Mouse (Mus musculus) urinary bladder, postnatal 36 days (tissue): ENCODE results near the gene Pla2g4c.
"Not testable (repeated sequence)": the region's sequence is repeated elsewhere in the genome, so short reads cannot be mapped to it uniquely, and the experiment has no call there.

Source experiments
- DNase-seq, 2 experiments: peaks; one replicate each; pipeline ENCODE4 v3.0.0; 2022; ENCODE audit warnings: low spot score in 2 of 2, mixed read lengths in 1 of 2

Pla2g4c gene

DNA sequence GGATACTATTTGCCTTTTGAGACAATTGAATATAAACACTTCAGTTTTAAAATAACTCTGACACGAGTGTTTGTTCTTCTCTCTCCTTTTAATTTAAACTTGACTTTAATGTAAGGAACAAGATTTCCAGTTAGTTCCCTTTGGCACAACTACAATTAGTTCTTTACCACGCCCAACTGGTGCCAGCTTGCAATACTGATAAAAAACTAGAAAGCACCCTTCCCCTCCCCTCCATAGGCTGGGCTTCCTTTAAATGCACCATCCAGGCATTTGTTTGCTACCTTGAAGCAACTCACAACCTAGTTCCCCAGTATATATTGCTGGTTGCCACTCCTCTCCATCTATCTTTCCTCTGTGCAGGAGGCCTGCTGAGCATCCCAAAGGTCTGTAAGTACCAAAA lies at the start of gene Pla2g4c:
Pla2g4c (plus strand) TSS at position 340 of the 400 bp plus-strand sequence.
- no peak for DNase-seq

DNA sequence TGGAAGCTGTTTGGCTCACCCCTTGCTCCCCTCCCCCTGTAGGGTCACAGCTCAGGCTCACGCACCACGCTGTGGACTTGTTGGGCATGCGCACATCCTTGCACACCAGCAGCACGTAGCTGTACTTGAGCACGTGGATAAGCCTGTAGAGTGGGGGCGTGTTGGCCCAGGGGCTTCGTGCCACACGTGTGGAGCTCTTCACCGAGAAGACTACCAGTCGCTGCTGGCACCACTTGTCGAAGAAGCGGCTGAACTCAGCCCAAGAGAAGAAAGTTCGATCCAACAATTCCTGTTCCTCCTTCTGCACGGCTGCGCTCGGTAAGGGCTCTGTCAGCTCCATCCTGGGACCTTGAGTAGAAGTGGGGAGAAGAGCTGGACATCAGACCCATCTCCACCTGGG lies 47.4 kb upstream of the Pla2g4c start, which contains the start of gene Lig1:
Lig1 (plus strand) TSS at position 203 of the 400 bp plus-strand sequence.
- no peak for DNase-seq

DNA sequence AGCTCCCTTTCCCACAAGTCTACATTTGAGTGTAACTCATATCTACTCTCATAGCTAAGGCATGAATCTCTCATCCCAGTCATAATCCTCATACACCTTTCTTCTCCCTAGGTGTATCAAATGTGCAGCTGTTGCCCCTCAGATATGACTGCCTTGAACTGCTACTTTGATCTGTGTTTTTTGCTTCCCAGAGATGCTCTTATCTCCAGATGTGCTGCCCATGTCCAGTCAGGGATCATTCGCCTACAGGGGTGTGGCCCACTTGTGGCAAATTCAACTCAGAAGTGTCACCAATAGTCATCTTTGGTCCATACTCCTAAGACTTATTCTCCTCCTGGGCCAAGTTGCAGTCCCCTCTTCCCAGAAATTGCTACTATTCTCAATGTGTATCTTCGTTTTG lies 46.6 kb upstream of the Pla2g4c start:
- no peak for DNase-seq

DNA sequence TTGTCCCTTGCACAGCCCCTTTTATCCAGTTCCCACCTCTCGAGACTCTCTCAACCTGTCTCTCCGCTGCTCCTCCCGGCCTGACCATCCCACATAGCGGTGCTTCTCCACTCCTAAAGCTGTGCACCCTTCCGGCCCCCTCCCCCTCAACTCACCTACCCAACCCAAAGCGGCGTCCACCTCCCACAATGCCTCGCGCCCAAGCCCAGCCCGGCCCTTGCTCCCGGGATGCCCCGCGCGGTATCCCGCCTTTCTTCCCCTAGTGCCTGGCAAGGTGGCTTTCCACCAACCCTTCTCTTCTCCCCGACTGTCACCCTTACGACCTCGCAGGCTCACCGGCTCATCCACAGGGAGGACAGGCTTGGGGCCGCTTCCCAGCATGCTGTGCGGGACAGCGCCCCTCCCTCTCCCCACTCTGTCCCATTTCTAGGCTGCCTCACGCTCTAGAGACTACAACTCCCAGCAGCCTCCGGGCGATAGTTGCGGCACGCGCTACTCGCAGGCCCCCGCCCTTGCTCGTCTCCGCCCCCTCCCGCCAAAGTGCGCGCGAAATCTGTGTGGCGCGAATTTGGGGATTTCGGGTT lies 46.1 kb upstream of the Pla2g4c start, which contains the start of gene Zswim9:
Zswim9 (minus strand) TSS at position 414 of the 584 bp plus-strand sequence.
- DNase-seq: peak; percentile 90 to 91

DNA sequence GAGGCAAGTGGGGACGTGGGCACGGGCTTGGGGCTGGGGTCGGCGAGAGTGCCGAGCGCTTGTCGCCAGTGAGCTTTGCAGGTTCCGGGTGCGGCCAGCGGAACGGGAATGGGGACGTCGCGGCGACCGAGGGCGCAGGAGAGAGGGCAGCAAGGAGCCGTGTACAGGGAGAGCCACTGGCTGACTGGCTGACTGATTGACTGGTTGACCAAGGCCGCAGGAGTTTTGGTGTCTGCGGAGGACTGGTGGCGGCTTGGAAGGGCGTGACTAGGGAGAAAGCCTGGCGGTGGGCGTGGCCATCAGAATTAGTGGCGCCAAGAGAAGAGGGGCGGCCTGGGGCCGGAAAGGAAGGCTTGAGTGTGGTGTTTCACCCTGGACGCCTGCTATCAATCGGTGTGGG lies 45.5 kb upstream of the Pla2g4c start:
- DNase-seq: not testable (repeated sequence)

DNA sequence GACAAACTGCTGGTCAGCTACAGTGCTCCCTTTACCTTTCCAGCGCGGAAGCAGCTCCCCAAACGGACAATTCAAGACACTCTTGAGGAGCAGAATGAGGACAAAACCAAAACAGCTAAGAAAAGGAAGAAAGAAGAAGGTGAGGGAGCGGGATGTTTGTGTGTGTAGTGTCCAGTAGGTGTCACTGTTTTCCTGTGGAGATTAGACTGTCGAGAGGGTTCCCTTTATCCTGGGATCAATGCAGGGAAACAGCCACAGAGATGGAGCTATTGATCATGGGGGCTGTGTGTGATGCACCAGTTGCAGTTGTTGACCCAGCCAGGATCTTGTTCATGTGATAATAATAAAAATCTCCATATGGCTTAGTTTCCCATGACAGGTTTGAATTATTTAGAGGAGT lies 35.8 kb upstream of the Pla2g4c start:
- no peak for DNase-seq

DNA sequence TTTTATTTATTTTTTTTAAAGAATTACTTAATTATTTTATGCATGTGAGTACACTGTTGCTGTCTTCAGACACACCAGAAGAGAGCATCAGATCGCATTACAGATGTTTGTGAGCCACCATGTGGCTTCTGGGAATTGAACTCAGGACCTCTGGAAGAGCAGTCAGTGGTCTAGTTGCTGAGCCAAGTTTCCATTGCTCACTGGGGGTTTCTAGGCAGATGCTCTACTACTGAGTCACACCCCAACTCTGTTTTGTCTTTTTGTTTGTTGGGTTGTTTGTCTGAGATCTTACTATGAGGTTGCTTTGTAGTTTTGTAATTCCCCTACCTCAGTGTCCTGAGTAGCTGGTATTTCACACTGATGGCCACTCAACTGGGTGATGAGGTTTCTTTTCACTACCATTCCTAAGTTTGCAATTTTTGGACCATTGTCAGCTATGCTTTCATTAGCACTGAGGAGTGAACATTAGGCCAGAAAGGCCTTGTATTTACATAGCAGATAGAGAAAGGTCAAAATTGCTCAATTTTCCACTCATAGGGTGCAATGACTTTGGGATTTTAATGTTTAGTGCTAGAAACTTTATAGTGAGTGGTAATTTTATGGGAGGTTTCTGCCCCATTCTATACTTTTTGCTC lies 34.3 kb upstream of the Pla2g4c start:
- DNase-seq: no peak

DNA sequence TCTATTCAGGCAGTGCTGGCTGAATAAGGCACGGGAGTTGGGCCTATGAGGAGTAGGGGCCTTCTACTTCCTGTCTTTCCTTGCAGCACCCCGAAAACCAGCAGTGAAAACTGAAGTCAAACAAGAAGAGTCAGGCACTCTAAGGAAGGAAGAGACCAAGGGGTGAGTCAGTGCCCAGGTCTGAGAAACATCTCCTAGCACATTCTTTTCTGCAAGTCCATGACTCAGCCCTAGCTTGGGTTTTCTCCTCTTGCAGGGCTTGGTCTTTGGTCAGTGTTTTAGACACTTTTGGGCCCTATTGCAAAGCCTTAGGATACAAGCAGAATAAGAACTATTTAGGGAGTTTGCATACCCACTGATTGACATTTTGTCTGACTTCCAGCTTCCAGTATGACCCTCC lies 33.1 kb upstream of the Pla2g4c start:
- no peak for DNase-seq

DNA sequence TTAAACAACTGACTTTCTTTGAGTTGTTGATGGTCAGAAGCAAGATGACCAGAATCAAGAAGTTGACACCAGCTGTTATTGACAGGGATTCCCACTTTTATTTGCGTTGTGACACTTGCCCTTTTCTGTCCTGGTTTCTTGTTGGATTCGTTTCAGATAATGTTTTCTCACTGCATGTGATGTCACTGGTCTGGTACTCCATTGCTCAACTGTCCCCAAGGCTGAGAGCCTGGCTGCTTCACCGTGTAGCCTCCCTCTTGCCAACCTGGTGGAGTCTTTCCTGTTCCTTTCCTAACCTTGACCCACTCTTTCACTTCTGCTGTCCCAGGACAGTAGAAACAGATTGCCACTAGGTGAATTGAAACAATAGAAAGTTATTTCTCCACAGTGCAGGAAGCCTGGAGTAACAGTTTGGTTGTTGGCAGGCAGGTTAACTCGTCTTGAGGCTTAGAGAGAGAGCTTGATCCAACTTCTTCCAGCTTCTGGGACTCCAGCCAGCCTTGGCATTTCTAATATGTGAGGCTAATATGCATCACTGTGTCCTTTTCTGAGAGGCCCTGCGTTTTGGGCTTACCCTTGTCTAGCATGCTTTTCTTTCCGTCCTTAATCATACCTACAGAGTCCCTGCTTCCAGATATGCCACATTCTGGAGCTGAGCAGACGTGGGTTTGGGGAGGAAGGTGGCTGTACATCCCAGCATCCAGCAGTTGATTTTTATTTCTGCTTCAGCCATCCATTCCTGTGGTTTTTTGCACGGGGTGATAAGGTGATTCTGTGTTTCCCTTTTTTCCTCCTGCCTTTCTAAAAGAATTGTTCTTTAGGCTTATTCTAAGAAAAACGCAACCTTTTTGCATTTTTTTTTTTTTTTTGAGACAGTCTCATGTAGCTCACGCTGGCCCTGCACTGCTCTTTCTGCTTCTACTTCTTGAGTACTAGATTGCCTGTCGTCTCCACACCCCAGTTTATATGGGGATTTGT lies 30.3 kb upstream of the Pla2g4c start:
- peak in 1 of 2 experiments; percentile 19 for DNase-seq

DNA sequence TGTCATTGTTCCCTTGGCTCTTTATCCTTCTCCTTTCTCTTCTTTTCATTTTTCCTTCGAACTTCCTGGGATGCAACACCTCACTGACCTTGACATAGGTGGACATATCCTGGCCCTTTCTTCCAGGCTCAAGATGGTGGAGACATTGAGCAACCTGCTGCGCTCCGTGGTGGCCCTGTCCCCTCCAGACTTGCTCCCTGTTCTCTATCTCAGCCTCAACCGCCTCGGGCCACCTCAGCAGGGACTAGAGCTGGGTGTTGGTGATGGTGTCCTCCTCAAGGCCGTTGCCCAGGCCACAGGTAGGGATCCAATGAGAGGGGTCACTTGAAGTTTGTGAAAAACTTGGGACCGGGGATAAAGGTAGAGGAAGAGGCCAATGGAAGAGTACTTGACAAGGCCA lies 29.2 kb upstream of the Pla2g4c start:
- DNase-seq: no peak

DNA sequence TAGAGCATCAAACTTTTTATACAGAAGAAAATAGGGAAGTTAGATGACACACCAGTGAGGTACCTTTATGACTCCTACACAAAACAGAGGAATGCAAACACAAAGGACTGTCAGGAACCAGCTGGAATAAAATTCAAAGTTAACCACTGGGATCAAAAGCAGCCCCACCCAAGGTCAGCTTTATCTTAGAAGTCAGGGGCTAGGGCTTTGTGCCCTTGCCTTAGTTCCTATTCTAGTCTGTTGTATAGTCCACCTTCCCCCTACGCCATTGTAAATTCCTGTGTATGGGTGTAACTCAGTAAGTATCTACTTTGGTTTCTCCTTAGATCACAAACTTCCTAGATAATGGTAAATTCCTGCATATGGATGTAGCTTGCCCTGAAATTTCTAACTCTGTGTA lies 26.8 kb upstream of the Pla2g4c start:
- no peak for DNase-seq

DNA sequence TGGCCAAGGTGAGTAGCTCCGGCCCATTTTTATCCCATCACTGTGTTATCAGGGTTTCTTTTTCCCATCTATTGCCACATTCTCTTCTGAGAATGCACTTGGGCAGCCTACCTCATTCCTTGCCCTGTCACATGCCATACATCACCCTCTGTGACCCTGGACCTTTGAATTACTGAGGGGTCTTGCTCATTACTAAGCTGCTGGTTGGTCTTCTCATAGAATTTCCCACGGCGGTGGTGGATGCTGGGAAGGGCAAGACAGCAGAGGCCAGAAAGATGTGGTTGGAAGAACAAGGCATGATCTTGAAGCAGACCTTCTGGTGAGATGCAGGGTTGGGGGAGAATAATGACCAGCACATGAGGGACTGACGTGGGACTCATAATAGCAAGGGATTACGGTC lies 25.6 kb upstream of the Pla2g4c start:
- DNase-seq: no peak

DNA sequence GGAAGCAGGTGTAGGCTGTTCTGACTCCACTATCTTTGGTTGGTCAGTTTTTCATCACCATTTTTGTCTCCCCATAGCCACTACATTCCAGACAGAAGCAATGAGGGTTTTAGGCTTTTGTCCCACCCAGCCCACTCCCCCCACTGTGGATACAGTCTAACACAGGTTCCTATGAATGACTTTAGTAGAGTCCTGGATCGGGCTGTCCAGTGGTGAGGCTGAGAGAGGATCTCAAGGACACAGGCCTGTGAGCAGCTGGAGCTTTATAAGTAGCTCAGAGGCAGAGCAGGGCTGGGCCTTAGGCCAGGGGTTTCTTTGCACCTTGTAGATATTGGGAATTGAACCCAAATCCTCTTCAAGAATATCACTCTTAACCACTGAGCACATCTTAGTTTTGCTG lies 22.8 kb upstream of the Pla2g4c start:
- DNase-seq: no peak

DNA sequence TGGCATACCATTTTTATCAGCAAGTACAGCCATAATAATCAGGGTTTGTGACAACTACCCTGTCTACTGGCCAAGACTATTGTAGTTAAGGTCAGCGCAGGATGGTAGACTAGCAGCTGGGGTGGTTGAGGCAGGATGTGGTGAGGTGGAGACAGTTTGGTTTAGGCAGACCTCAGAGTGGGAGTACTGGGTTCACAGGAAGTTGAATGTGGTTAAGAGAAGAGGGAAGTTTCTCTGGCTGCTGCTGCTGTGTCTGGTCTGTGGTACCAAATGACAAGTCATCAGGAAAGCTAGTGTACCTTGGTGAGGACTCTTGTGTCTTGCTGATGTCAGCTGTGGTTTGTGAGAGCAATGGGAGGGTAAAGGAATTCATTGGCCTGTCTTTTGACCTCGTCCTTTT lies 21.7 kb upstream of the Pla2g4c start:
- DNase-seq: no peak

DNA sequence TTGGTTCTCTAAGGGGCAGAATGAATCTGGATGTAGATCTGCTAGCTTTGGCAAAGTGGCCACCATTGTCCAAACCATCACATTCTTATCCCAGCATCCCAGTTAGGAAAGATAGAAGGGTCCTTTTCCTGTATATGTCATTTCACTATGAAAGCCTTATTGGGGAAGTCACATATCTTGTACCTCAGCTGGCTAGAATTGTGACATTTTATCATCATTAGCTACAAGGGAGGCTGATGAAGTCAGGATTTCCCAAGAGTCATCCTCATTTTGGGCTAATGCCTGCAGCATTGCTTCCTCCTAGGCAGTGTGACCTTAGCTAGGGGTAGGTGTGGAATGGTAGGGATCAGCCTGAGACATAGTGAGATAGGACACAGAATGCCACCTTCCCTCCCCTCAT lies 21.1 kb upstream of the Pla2g4c start:
- no peak for DNase-seq

DNA sequence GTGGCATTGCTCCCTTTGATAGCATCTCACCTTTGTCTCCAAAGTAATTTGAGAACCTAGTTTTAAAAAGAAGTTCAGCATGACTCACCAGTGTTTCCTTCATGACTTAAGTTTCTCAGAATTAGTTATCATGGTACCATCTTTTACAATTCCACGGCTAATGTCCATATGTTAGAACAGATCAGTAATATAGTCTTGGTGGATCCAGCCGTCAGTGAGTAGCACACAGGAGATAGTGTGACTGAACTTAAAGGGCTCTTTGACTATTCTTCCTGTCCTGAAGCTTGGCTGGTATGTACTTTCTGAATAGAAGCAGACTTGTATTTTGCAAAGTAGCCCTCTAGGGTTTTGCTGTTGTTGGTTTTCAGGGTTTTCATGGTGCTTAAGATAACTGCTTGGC lies 15.0 kb upstream of the Pla2g4c start:
- no peak for DNase-seq

DNA sequence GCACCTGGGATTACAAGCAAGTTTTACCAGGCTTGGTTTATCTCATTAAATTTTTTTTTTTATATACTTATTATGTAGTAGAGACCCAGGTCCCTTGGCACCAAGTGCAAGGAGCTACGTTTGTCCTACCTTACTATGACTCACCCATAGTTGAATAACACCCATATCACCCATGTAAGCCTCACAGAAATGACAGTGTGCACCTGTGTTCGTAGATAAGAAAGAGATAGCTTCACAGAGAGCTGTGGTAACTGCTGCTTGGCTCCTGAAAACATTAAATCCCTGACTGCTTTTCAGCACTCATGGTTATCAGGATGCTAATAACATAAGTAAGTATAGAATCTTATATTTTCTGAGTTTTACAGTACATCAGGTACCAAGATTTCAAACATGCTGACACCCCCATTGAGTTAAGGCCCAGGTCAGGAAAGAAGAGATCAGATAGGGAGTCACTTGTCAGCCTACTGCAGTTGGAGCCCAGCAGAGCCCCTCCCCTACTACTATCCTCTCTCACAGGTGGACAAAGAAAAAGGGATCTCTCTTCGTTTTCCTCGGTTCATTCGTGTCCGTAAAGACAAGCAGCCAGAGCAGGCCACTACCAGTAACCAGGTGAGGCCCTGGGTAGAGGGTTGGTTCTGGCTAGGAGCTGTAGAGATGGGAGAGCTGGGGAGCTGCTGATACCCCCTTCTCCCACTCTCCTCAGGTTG lies 13.8 kb upstream of the Pla2g4c start:
- DNase-seq: no peak

DNA sequence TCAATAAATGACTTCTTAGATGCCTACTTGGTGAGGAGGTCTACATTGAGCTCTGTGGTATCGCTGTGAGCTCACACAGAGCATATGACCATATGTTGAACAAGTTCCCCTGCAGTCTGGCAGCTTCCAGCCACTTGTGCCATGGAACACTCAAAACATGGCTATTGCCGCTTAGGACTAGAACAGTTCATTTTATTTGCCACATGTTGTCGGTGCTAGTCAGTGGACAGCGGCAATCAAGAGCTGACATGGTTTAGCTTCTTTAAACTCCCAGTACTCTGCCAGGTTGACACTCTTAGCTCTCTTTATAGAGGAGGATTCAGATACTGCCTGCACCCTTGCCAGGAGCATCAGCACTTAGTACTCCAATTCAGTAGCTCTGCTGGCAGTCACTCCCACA lies 13.1 kb upstream of the Pla2g4c start:
- DNase-seq: no peak

DNA sequence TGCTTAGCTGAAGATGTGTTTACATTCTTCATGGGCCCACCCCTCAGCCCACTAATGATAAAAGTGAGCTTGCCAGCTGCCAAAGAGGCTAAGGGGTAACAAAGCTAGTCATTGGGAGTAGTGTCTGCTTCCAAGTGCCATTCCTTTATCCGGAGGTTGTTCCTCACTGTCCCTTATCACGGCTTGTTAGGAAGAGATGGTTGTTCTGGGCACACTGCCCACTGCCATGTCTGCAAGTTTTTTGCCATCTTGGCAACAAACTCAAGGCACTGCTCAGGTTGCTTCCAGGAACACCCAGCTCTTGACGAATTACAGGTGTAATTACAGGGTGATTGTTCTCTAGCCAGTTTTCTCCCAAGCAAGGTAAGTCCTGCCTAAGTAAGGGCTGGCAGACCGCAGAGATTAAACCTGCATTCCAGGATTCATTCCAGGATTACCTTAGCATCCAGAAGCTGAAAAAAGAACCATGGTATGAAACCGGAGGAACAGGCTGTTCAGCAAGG lies 10.3 kb upstream of the Pla2g4c start:
- no peak for DNase-seq

DNA sequence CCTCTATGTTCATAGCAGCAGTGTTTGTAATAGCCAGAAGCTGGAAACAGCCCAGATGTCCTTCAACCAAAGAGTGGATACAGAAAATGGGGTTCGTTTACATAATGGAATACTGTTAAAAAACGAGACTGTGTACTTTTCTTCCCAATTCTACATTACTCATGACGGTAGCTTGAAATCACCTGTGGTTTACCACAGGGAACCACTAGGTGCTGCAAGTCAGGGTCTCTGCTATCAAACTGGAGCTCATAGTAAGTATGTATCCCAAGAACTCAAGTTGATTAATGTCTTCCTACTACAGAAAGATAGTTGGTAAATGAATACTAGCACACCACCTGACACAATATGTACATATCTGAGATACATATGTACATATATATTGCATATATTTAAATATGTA lies 3.0 kb upstream of the Pla2g4c start:
- no peak for DNase-seq

DNA sequence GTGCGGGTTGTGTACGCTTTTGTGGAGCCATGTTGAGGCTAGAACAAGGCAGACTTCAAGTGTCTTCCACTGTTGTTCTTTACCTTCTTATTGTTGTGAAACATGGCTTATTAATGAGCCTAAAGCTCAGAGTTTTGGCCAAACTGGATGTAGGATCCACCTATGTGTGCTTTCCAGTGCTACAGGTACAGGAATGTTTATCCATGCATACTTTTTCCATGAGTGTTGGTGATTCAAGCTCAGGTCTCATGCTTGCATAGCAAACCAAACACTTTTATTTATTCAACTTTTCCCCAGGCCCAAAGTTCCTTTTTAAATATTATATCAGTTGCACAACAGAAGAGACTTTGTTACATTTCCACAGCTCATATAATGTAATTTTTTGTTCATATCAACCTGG lies 6.1 kb downstream of the Pla2g4c start:
- no peak for DNase-seq

DNA sequence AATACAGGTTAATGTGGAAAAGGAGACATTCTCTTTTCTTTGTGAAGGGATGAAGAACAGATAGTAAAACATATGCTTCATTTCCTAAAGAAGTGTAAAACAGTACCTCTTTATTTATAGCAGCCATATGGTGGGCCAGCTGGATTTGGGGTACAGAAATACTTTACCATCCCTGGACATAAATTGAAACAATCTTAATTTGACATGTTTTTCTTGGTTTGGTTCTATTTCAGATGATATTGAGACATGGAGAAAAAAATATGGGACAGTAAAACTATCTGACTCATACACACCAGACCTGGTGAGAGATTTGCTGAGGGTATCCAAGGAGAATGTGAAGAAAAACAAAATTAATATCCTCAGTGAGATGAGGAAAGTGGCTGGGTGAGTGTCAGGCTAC lies 31.5 kb downstream of the Pla2g4c start:
- no peak for DNase-seq
